Mouse (Mus musculus) kidney, adult 8-10 months (tissue): Measurements from ENCODE around the gene Gls.

Source experiments
- DNase-seq, 2 experiments: peaks; one replicate each; pipeline ENCODE4 v3.0.0; 2022

Gls gene

GRCm38 (mm10) chr1:52118860-52119591 lies 114.0 kb downstream of the Gls start, which contains the start of gene Stat1:
Stat1 (plus strand) TSS chr1:52119440.
- peak; percentile 82 to 84 for DNase-seq

GRCm38 (mm10) chr1:52117777-52118176 lies 115.3 kb downstream of the Gls start:
- DNase-seq = no peak

- no peak for DNase-seq
These were observed 116.6 kb downstream of the Gls start for GRCm38 (mm10) chr1:52116441-52116840.

- DNase-seq = peak; percentile 97
These were observed 119.4 kb downstream of the Gls start for GRCm38 (mm10) chr1:52113666-52114069.
